In genomic region chr1:76065783-76066182, GRCm38 (mm10) we compare ENCODE assay signal across 20 mouse cellular contexts.
DNase-seq lines count a peak whose midpoint lies in the region; ATAC-seq and TF ChIP-seq lines count a peak whose summit lies in the region.
"Had no signal": no experiment of that assay in that cellular context is flagged by ENCODE, and none has a peak within 500 bp of the region (broad histone marks: within the 10 kb centered on the region; RNA-seq: fewer than 3 reads in every experiment).

No protein-coding gene starts in this region.

- peaks cover 6% of the 10 kb centered on the region for H3K4me1 ChIP-seq in hindbrain, embryonic 12.5 days
- H3K4me1 ChIP-seq in hindbrain, postnatal 0 days (ENCODE audit: insufficient read depth, low read length): no peaks in the 10 kb centered on the region; the same call in 1 of the 2 replicates
- H3K4me1 ChIP-seq in forebrain, embryonic 15.5 days: peaks cover 12% of the 10 kb centered on the region
- H3K4me1 ChIP-seq in hindbrain, embryonic 13.5 days (replicated peaks): peaks cover 14% of the 10 kb centered on the region
- H3K4me1 ChIP-seq in limb, embryonic 13.5 days: peaks cover 34% of the 10 kb centered on the region
- no peaks in the 10 kb centered on the region for H3K4me1 ChIP-seq in liver, embryonic 11.5 days (replicated peaks; ENCODE audit: control insufficient read depth, insufficient read depth, low read length)

- H3K9me3 ChIP-seq in hindbrain, embryonic 12.5 days (replicated peaks): no peaks in the 10 kb centered on the region
- no peaks in the 10 kb centered on the region for H3K9me3 ChIP-seq in hindbrain, postnatal 0 days (ENCODE audit: low read length)
- no peaks in the 10 kb centered on the region for H3K9me3 ChIP-seq in forebrain, embryonic 15.5 days
- no peaks in the 10 kb centered on the region for H3K9me3 ChIP-seq in hindbrain, embryonic 13.5 days
- no peaks in the 10 kb centered on the region for H3K9me3 ChIP-seq in limb, embryonic 13.5 days
- no peaks in the 10 kb centered on the region for H3K9me3 ChIP-seq in liver, embryonic 11.5 days (ENCODE audit: control insufficient read depth, low read length)
- H3K9me3 ChIP-seq: heart, embryonic 15.5 days; midbrain, embryonic 15.5 days had no signal

- DNase-seq in hindbrain, postnatal 0 days (ENCODE audit: low spot score): no peak
- DNase-seq in liver, embryonic 11.5 days (ENCODE audit: low spot score): no peak
- no peak for DNase-seq in cerebellum, postnatal 36 days
- DNase-seq in adrenal gland, postnatal 14 days: no peak
- DNase-seq: cerebellum, adult 8-10 months; gastrocnemius, postnatal 14 days; heart, adult 2 months; kidney, postnatal 10 days; layer of hippocampus, postnatal 36 days; thymus, postnatal 36 days had no signal

- TF ChIP-seq CTCF in hindbrain, postnatal 0 days (IDR thresholded peaks at IDR 0.05; ENCODE audit: low read depth): no peak

- 43% methylated on average over 6 of the region's 6 CpGs for WGBS in hindbrain, embryonic 12.5 days
- WGBS in hindbrain, postnatal 0 days: 48% methylated on average over 6 of the region's 6 CpGs
- WGBS in forebrain, embryonic 15.5 days: 32% methylated on average over 6 of the region's 6 CpGs
- WGBS in hindbrain, embryonic 13.5 days: 47% methylated on average over 6 of the region's 6 CpGs
- 8% methylated on average over 6 of the region's 6 CpGs for WGBS in limb, embryonic 13.5 days
- WGBS in liver, embryonic 11.5 days: 87% methylated on average over 6 of the region's 6 CpGs

- H3K36me3 ChIP-seq in hindbrain, embryonic 12.5 days: no peaks in the 10 kb centered on the region
- H3K36me3 ChIP-seq in hindbrain, postnatal 0 days (ENCODE audit: insufficient read depth, low read length): no peaks in the 10 kb centered on the region
- no peaks in the 10 kb centered on the region for H3K36me3 ChIP-seq in forebrain, embryonic 15.5 days
- H3K36me3 ChIP-seq in hindbrain, embryonic 13.5 days: no peaks in the 10 kb centered on the region
- H3K36me3 ChIP-seq in limb, embryonic 13.5 days: no peaks in the 10 kb centered on the region
- no peaks in the 10 kb centered on the region for H3K36me3 ChIP-seq in liver, embryonic 11.5 days (ENCODE audit: control insufficient read depth, insufficient read depth, low read length)
- H3K36me3 ChIP-seq: heart, embryonic 15.5 days; midbrain, embryonic 15.5 days had no signal

- H3K27ac ChIP-seq in hindbrain, embryonic 12.5 days: peak overlapping the region; percentile 60
- H3K27ac ChIP-seq in hindbrain, postnatal 0 days: no peak overlapping the region
- H3K27ac ChIP-seq in forebrain, embryonic 15.5 days (replicated peaks): peak overlapping the region; percentile 25; the same call in 1 of the 2 replicates
- peak overlapping the region; percentile 40 for H3K27ac ChIP-seq in hindbrain, embryonic 13.5 days
- peak overlapping the region; percentile 44 for H3K27ac ChIP-seq in limb, embryonic 13.5 days
- no peak overlapping the region for H3K27ac ChIP-seq in liver, embryonic 11.5 days (ENCODE audit: low read depth, low read length)
- H3K27ac ChIP-seq: heart, adult 2 months; heart, embryonic 15.5 days; layer of hippocampus, adult 2 months; midbrain, embryonic 15.5 days had no signal

- no peak overlapping the region for H3K9ac ChIP-seq in hindbrain, embryonic 12.5 days
- H3K9ac ChIP-seq in hindbrain, postnatal 0 days (replicated peaks; ENCODE audit: low read length): no peak overlapping the region
- H3K9ac ChIP-seq in forebrain, embryonic 15.5 days (replicated peaks): no peak overlapping the region
- no peak overlapping the region for H3K9ac ChIP-seq in hindbrain, embryonic 13.5 days
- H3K9ac ChIP-seq in limb, embryonic 13.5 days: no peak overlapping the region
- H3K9ac ChIP-seq in liver, embryonic 11.5 days (ENCODE audit: low read depth, low read length): no peak overlapping the region
- H3K9ac ChIP-seq: heart, embryonic 15.5 days; midbrain, embryonic 15.5 days had no signal

- peak; percentile 84 for ATAC-seq in hindbrain, embryonic 12.5 days (ENCODE audit: low FRiP score)
- ATAC-seq in hindbrain, postnatal 0 days: no peak
- ATAC-seq in forebrain, embryonic 15.5 days (replicated peaks): peak; percentile 35; the same call in 1 of the 2 replicates
- ATAC-seq in hindbrain, embryonic 13.5 days (ENCODE audit: low FRiP score): peak; percentile 52; the same call in 1 of the 2 replicates
- ATAC-seq in limb, embryonic 13.5 days (ENCODE audit: low FRiP score, low read depth): peak; percentile 80
- no peak for ATAC-seq in liver, embryonic 11.5 days (replicated peaks; ENCODE audit: low FRiP score)
- ATAC-seq: intestine, postnatal 0 days; lung, postnatal 0 days; midbrain, embryonic 15.5 days had no signal

- no peak overlapping the region for H3K4me2 ChIP-seq in hindbrain, embryonic 12.5 days (replicated peaks)
- no peak overlapping the region for H3K4me2 ChIP-seq in hindbrain, postnatal 0 days (ENCODE audit: low read depth, low read length)
- no peak overlapping the region for H3K4me2 ChIP-seq in forebrain, embryonic 15.5 days (replicated peaks)
- H3K4me2 ChIP-seq in hindbrain, embryonic 13.5 days: no peak overlapping the region
- peak overlapping the region; percentile 25 for H3K4me2 ChIP-seq in limb, embryonic 13.5 days (replicated peaks)
- no peak overlapping the region for H3K4me2 ChIP-seq in liver, embryonic 11.5 days
- H3K4me2 ChIP-seq: heart, embryonic 15.5 days; midbrain, embryonic 15.5 days had no signal

- H3K27me3 ChIP-seq in hindbrain, embryonic 12.5 days: no peaks in the 10 kb centered on the region
- no peaks in the 10 kb centered on the region for H3K27me3 ChIP-seq in hindbrain, postnatal 0 days (ENCODE audit: insufficient read depth, low read length)
- no peaks in the 10 kb centered on the region for H3K27me3 ChIP-seq in forebrain, embryonic 15.5 days
- no peaks in the 10 kb centered on the region for H3K27me3 ChIP-seq in hindbrain, embryonic 13.5 days
- 0 out of 2 replicates have a peak, but pooled peaks cover 3% of the 10 kb centered on the region for H3K27me3 ChIP-seq in limb, embryonic 13.5 days
- no peaks in the 10 kb centered on the region for H3K27me3 ChIP-seq in liver, embryonic 11.5 days (replicated peaks; ENCODE audit: control insufficient read depth, insufficient read depth, low read length)
- H3K27me3 ChIP-seq: heart, embryonic 15.5 days; midbrain, embryonic 15.5 days had no signal

- no peak overlapping the region for H3K4me3 ChIP-seq in hindbrain, embryonic 12.5 days
- no peak overlapping the region for H3K4me3 ChIP-seq in hindbrain, postnatal 0 days (ENCODE audit: low read length)
- H3K4me3 ChIP-seq in forebrain, embryonic 15.5 days: no peak overlapping the region
- H3K4me3 ChIP-seq in hindbrain, embryonic 13.5 days: no peak overlapping the region
- H3K4me3 ChIP-seq in limb, embryonic 13.5 days: no peak overlapping the region
- no peak overlapping the region for H3K4me3 ChIP-seq in liver, embryonic 11.5 days (ENCODE audit: low read depth, low read length)
- H3K4me3 ChIP-seq: erythroblast, embryonic 14.5 days; heart, adult 2 months; heart, embryonic 15.5 days; layer of hippocampus, adult 2 months; midbrain, embryonic 15.5 days had no signal

Comparison
In these comparisons a context has a peak if more than half of its experiments do, and no peak if none do; other contexts are left out.
1. ATAC-seq: peak in hindbrain, embryonic 12.5 days (single experiment), forebrain, embryonic 15.5 days (single experiment), hindbrain, embryonic 13.5 days (single experiment) and limb, embryonic 13.5 days (single experiment); none in hindbrain, postnatal 0 days (single experiment) and liver, embryonic 11.5 days (single experiment).
2. H3K27ac ChIP-seq: peak in hindbrain, embryonic 12.5 days (single experiment), forebrain, embryonic 15.5 days (single experiment), hindbrain, embryonic 13.5 days (single experiment) and limb, embryonic 13.5 days (single experiment); none in hindbrain, postnatal 0 days (single experiment) and liver, embryonic 11.5 days (single experiment).